Mouse (Mus musculus): ENCODE data around the gene Fosl2. TPM values are rescaled to one million over a fixed set of nuclear protein-coding genes. Genes with fewer than 3 reads are reported as not detected.

Fosl2 gene
- polyA plus RNA-seq, 1 experiment from 2014 or later, result 3.3 TPM

GRCm38 (mm10) chr5:32106473-32107140, 29.0 kb upstream of the Fosl2 start:
- Histone ChIP-seq H3K27ac (ENCODE audit: poor library complexity, severe bottlenecking) (no peak overlapping the region), H3K27me3 (replicated peaks) (no peaks in the 10 kb centered on the region), H3K4me2 (no peak overlapping the region), H3K36me3 (no peaks in the 10 kb centered on the region), H3K4me3 (no peak overlapping the region), H3K9ac (no peak overlapping the region), H3K4me1 (replicated peaks) (peaks cover 23% of the 10 kb centered on the region), H3K9me3 (replicated peaks) (no peaks in the 10 kb centered on the region)
- no peak for ATAC-seq (ENCODE audit: insufficient number of reproducible peaks, low FRiP score)
- 80% methylated on average over 5 of the region's 5 CpGs for WGBS

GRCm38 (mm10) chr5:32110651-32111050, 24.9 kb upstream of the Fosl2 start:
- Histone ChIP-seq H3K27me3 (replicated peaks) (no peaks in the 10 kb centered on the region), H3K4me1 (replicated peaks) (peaks cover 12% of the 10 kb centered on the region), H3K27ac (ENCODE audit: poor library complexity, severe bottlenecking) (no peak overlapping the region), H3K4me3 (no peak overlapping the region), H3K36me3 (no peaks in the 10 kb centered on the region), H3K4me2 (no peak overlapping the region), H3K9ac (no peak overlapping the region), H3K9me3 (replicated peaks) (no peaks in the 10 kb centered on the region)
- 42% methylated on average over 4 of the region's 4 CpGs for WGBS
- no peak for ATAC-seq (ENCODE audit: insufficient number of reproducible peaks, low FRiP score)

- Histone ChIP-seq H3K4me2 (no peak overlapping the region), H3K9ac (no peak overlapping the region), H3K36me3 (no peaks in the 10 kb centered on the region), H3K4me1 (replicated peaks) (peaks cover 12% of the 10 kb centered on the region), H3K4me3 (no peak overlapping the region), H3K9me3 (replicated peaks) (no peaks in the 10 kb centered on the region), H3K27ac (ENCODE audit: poor library complexity, severe bottlenecking) (no peak overlapping the region), H3K27me3 (replicated peaks) (no peaks in the 10 kb centered on the region)
- no peak for ATAC-seq (ENCODE audit: insufficient number of reproducible peaks, low FRiP score)
- 71% methylated on average over 7 of the region's 7 CpGs for WGBS
Measured at GRCm38 (mm10) chr5:32112206-32112916, 23.2 kb upstream of the Fosl2 start.

DNA sequence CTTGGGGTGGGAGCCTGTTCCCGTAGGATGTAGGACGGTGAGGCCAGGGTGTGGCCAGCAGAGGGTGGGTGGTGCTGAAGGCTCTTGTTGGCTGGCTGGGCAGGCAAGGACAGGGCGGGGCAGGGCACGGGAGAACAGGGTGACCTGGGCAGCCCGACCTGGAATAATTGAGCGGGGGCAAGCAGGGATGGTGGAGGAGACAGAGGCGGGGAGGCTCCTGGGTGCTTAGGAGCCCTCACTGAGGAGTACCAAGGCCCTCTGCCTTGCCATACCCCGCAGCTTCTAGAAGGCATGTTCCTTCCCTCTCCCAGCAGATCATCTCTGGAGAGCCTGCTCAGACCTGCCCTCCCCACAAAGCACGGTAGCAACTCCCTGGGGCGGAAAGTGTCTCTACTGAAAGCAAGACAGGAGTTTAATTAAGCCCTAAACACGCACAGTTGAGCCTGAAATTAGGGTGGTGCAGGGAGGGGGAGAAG, 14.7 kb upstream of the Fosl2 start:
- 51% methylated on average over 11 of the region's 11 CpGs for WGBS
- no peak for ATAC-seq (ENCODE audit: insufficient number of reproducible peaks, low FRiP score)
- H3K4me1 ChIP-seq (replicated peaks), result no peaks in the 10 kb centered on the region
- H3K27ac ChIP-seq (ENCODE audit: poor library complexity, severe bottlenecking), result no peak overlapping the region
- no peak overlapping the region for H3K4me3 ChIP-seq
- H3K9me3 ChIP-seq (replicated peaks), result no peaks in the 10 kb centered on the region
- H3K9ac ChIP-seq, result no peak overlapping the region
- H3K27me3 ChIP-seq (replicated peaks), result peaks cover 4% of the 10 kb centered on the region; the same call in 1 of the 2 replicates
- H3K36me3 ChIP-seq, result no peaks in the 10 kb centered on the region
- no peak overlapping the region for H3K4me2 ChIP-seq

DNA sequence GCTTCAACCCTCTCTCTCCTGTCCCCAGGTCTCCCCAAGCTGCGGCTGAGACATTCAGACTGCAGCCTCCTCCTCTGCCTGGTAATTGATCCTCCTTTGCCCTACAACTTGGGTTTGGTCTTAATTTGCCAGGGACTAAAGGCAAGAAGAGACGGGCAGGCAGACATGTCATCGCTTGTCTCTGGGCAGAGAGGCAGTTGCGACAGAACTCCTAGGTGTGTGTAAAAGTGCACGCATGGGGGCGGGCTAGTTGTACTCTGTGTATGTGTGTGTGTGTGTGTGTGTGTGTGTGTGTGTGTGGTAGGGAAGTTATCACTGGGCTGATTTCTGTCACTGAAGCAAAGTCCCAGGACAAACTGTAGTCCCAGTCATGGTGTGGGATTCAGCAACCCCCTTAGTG, 13.7 kb upstream of the Fosl2 start:
- Histone ChIP-seq H3K27me3 (replicated peaks) (peaks cover 4% of the 10 kb centered on the region; the same call in 1 of the 2 replicates), H3K36me3 (no peaks in the 10 kb centered on the region), H3K9ac (no peak overlapping the region), H3K4me2 (no peak overlapping the region), H3K4me1 (replicated peaks) (no peaks in the 10 kb centered on the region), H3K27ac (ENCODE audit: poor library complexity, severe bottlenecking) (no peak overlapping the region), H3K9me3 (replicated peaks) (no peaks in the 10 kb centered on the region), H3K4me3 (no peak overlapping the region)
- ATAC-seq (ENCODE audit: insufficient number of reproducible peaks, low FRiP score), result no peak
- WGBS, result 82% methylated on average over 6 of the region's 6 CpGs

- no peak overlapping the region for H3K4me3 ChIP-seq
- ATAC-seq (ENCODE audit: insufficient number of reproducible peaks, low FRiP score), result no peak
- no peaks in the 10 kb centered on the region for H3K4me1 ChIP-seq (replicated peaks)
- H3K9me3 ChIP-seq (replicated peaks), result no peaks in the 10 kb centered on the region
- no peak overlapping the region for H3K27ac ChIP-seq (ENCODE audit: poor library complexity, severe bottlenecking)
- 76% methylated on average over 5 of the region's 5 CpGs for WGBS
- H3K27me3 ChIP-seq (replicated peaks), result peaks cover 4% of the 10 kb centered on the region; the same call in 1 of the 2 replicates
- H3K36me3 ChIP-seq, result no peaks in the 10 kb centered on the region
- H3K9ac ChIP-seq, result no peak overlapping the region
- no peak overlapping the region for H3K4me2 ChIP-seq
Measured at GRCm38 (mm10) chr5:32122363-32122762, 13.2 kb upstream of the Fosl2 start.

DNA sequence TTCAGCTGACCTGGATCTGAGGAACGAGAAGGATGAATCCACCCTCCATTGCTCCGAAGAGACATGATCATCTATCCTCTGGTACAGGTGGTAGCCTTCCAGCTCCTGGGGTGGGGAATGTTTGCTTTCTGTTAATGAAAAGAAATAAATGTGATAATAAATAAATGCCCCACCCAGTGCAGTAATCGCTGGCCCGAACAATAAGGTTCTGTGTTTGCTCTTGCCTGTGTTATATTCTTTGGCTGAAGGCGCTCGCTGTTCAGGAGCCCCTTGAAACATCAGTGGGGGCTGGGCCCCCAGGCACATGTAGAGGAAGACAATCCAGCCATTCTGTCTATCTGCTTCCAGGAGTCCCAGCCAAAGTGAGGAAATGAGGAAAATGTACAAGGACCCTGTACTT, 10.6 kb upstream of the Fosl2 start:
- Histone ChIP-seq H3K27ac (ENCODE audit: poor library complexity, severe bottlenecking) (no peak overlapping the region), H3K9ac (no peak overlapping the region), H3K4me1 (replicated peaks) (no peaks in the 10 kb centered on the region), H3K36me3 (no peaks in the 10 kb centered on the region), H3K9me3 (replicated peaks) (no peaks in the 10 kb centered on the region), H3K4me3 (no peak overlapping the region), H3K27me3 (replicated peaks) (peaks cover 4% of the 10 kb centered on the region; the same call in 1 of the 2 replicates), H3K4me2 (no peak overlapping the region)
- no peak for ATAC-seq (ENCODE audit: insufficient number of reproducible peaks, low FRiP score)
- WGBS, result 83% methylated on average over 6 of the region's 6 CpGs

DNA sequence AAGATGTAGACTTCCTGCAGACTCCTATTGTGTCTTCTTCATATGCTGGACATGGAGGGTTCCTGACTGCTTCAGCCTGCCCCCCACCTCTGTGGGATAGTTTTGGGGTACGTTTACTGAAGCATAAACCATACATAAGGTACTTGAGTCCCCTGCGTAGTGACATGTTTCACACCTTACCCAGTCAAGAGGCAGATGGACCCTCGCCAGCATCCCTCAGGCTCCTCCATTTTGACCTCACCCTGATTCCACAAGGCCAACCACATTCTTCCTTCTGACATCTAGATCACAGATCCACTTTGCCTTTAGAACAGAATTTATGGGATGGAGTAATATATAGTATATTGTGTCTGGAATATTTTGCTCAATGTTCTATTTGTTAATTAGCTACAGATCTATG, 8.4 kb upstream of the Fosl2 start:
- Histone ChIP-seq H3K4me1 (replicated peaks) (no peaks in the 10 kb centered on the region), H3K9me3 (replicated peaks) (no peaks in the 10 kb centered on the region), H3K4me2 (no peak overlapping the region), H3K9ac (no peak overlapping the region), H3K27me3 (replicated peaks) (peaks cover 10% of the 10 kb centered on the region), H3K27ac (ENCODE audit: poor library complexity, severe bottlenecking) (no peak overlapping the region), H3K36me3 (no peaks in the 10 kb centered on the region), H3K4me3 (no peak overlapping the region)
- 79% methylated on average over 3 of the region's 3 CpGs for WGBS
- ATAC-seq (ENCODE audit: insufficient number of reproducible peaks, low FRiP score), result no peak

DNA sequence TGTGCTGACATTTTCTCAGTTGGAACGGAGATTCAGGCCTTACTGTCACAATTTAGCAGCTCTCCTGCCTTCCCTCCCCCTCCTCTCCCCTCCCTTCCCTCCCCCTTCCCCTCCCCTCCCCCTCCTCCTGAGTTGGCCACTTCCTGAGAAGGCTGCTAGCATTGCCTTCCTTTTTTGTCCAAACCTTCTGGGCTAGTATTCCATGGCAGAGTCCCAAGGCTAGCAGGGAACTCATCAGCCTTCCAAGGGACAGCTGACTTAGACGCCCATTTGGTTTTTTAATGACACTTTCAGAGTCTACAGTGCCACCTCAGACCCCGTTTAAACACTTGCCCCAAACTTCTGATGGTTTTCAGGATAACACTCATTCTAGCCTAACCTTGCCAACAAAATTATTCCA, 7.7 kb upstream of the Fosl2 start:
- H3K9ac ChIP-seq, result no peak overlapping the region
- no peaks in the 10 kb centered on the region for H3K4me1 ChIP-seq (replicated peaks)
- WGBS, result 40% methylated on average over 3 of the region's 3 CpGs
- H3K27me3 ChIP-seq (replicated peaks), result peaks cover 10% of the 10 kb centered on the region
- no peak overlapping the region for H3K4me3 ChIP-seq
- H3K9me3 ChIP-seq (replicated peaks), result no peaks in the 10 kb centered on the region
- ATAC-seq (ENCODE audit: insufficient number of reproducible peaks, low FRiP score), result no peak
- H3K36me3 ChIP-seq, result no peaks in the 10 kb centered on the region
- H3K27ac ChIP-seq (ENCODE audit: poor library complexity, severe bottlenecking), result no peak overlapping the region
- H3K4me2 ChIP-seq, result no peak overlapping the region

GRCm38 (mm10) chr5:32132971-32133501, 2.6 kb upstream of the Fosl2 start:
- H3K9ac ChIP-seq, result peak overlapping the region; percentile 84
- H3K27me3 ChIP-seq (replicated peaks), result peaks cover 10% of the 10 kb centered on the region
- peak overlapping the region; percentile 91 for H3K4me2 ChIP-seq
- H3K27ac ChIP-seq (ENCODE audit: poor library complexity, severe bottlenecking), result peak overlapping the region; percentile 98
- ATAC-seq (ENCODE audit: insufficient number of reproducible peaks, low FRiP score), result peak; percentile 30; the same call in 1 of the 2 replicates
- peaks cover 13% of the 10 kb centered on the region for H3K4me1 ChIP-seq (replicated peaks)
- under 1% methylated on average over 47 of the region's 48 CpGs for WGBS
- H3K9me3 ChIP-seq (replicated peaks), result no peaks in the 10 kb centered on the region
- peak overlapping the region; percentile 84 for H3K4me3 ChIP-seq
- no peaks in the 10 kb centered on the region for H3K36me3 ChIP-seq

- peak overlapping the region; percentile 91 for H3K4me2 ChIP-seq
- H3K9me3 ChIP-seq (replicated peaks), result no peaks in the 10 kb centered on the region
- peak overlapping the region; percentile 84 for H3K9ac ChIP-seq
- H3K4me3 ChIP-seq, result peak overlapping the region; percentile 84
- ATAC-seq (ENCODE audit: insufficient number of reproducible peaks, low FRiP score), result no peak
- peak overlapping the region; percentile 98 for H3K27ac ChIP-seq (ENCODE audit: poor library complexity, severe bottlenecking)
- H3K4me1 ChIP-seq (replicated peaks), result peaks cover 18% of the 10 kb centered on the region
- under 1% methylated on average over 20 of the region's 20 CpGs for WGBS
- H3K27me3 ChIP-seq (replicated peaks), result peaks cover 10% of the 10 kb centered on the region
- no peaks in the 10 kb centered on the region for H3K36me3 ChIP-seq
Measured at GRCm38 (mm10) chr5:32133549-32134004, 2.0 kb upstream of the Fosl2 start.
